Mouse (Mus musculus) liver, embryonic 14.5 days (tissue): ENCODE data around the gene Lonp2. TPM values are rescaled to one million over a fixed set of nuclear protein-coding genes. Genes with fewer than 3 reads are reported as not detected.

Experiments
- ATAC-seq: fragments of 200-750 bp; cut with Nextera tagmentation; 2 replicates; pipeline ENCODE4 v1.8.0; 2017; ENCODE audit warnings: moderate number of reproducible peaks, mild to moderate bottlenecking, moderate library complexity; ENCODE audit not compliant: insufficient read depth
- DNase-seq, 3 experiments: peaks; one replicate each; pipeline ENCODE4 v3.0.0-alpha.2; 2012 to 2013; ENCODE audit warnings: low read depth in 3 of 3, low spot score in 3 of 3
- H3K27ac ChIP-seq: fragments of 300-500 bp; sonication (generic); 2 replicates; pipeline ENCODE4 v1.5.1; 2014; ENCODE audit warnings: moderate library complexity, mild to moderate bottlenecking, control low read depth, inconsistent platforms
- H3K27me3 ChIP-seq: fragments of 300-500 bp; sonication (generic); 2 replicates; pipeline ENCODE4 v1.6.1; 2014; ENCODE audit warnings: mild to moderate bottlenecking, low read length, moderate library complexity; ENCODE audit not compliant: control insufficient read depth, insufficient read depth
- H3K36me3 ChIP-seq: fragments of 300-500 bp; sonication (generic); replicated peaks from 2 replicates; pipeline ENCODE4 v1.6.1; 2014; ENCODE audit warnings: low read depth; ENCODE audit not compliant: control insufficient read depth, insufficient read depth
- H3K4me1 ChIP-seq, 2 experiments: fragments of 200-500 bp in 1 of 2; fragments of 300-500 bp in 1 of 2; sonication (generic) in 1 of 2; replicated peaks; 2 replicates each; pipeline ENCODE4 v1.6.1; 2012 to 2014; ENCODE audit warnings: antibody characterized with exemption in 1 of 2, inconsistent platforms in 1 of 2, low read length in 1 of 2; ENCODE audit not compliant: control insufficient read depth in 2 of 2, insufficient read depth in 2 of 2
- H3K4me2 ChIP-seq: fragments of 300-500 bp; sonication (generic); 2 replicates; pipeline ENCODE4 v1.6.1; 2014; ENCODE audit warnings: low read depth, mild to moderate bottlenecking, control low read depth, moderate library complexity
- H3K4me3 ChIP-seq, 2 experiments: fragments of 200-500 bp in 1 of 2; fragments of 300-500 bp in 1 of 2; sonication (generic) in 1 of 2; 2 replicates each; pipeline ENCODE4 v1.5.1; 2012 to 2014; ENCODE audit warnings: low read depth in 2 of 2, low read length in 2 of 2, mild to moderate bottlenecking in 2 of 2, control low read depth in 1 of 2, inconsistent platforms in 1 of 2, moderate library complexity in 1 of 2; ENCODE audit not compliant: insufficient read depth in 1 of 2
- H3K9ac ChIP-seq: fragments of 300-500 bp; sonication (generic); replicated peaks from 2 replicates; pipeline ENCODE4 v1.6.1; 2014; ENCODE audit warnings: mild to moderate bottlenecking, control low read depth, moderate library complexity
- H3K9me3 ChIP-seq: fragments of 300-500 bp; sonication (generic); 2 replicates; pipeline ENCODE4 v1.6.1; 2016; ENCODE audit warnings: low read length, mixed read lengths; ENCODE audit not compliant: control insufficient read depth
- CTCF ChIP-seq: IDR thresholded peaks from 2 replicates; pipeline ENCODE4 v1.5.1; 2016; ENCODE audit warnings: antibody characterized with exemption, low read depth, control low read depth
- EP300 ChIP-seq: IDR thresholded peaks from 2 replicates; pipeline ENCODE4 v1.6.1; 2016; ENCODE audit warnings: antibody characterized with exemption, low read depth
- WGBS: fragments of 180-500 bp; shearing (Covaris S2); extraction: QIAGEN DNeasy Blood & Tissue Kit; methylation state at CpG from one replicate; pipeline ENCODE4 v1.1.7; 2014; ENCODE audit not compliant: insufficient replicate concordance; 5-methylcytosine and 5-hydroxymethylcytosine counted together
- polyA plus RNA-seq, 2 experiments: library from polyadenylated mRNA; depleted of rRNA in 1 of 2; stranded (reverse) in 1 of 2; unstranded in 1 of 2; fragments of >200 nt; fragmentation: Nextera tagmentation in 1 of 2; extraction: Ambion mirVana in 1 of 2; gene quantifications; 2 replicates each; pipeline versions ENCODE4 v1.2.1 to v1.2.3; 2012 to 2014

Lonp2 gene
- polyA plus RNA-seq, 2 experiments = 16.6 to 34.2 TPM

DNA sequence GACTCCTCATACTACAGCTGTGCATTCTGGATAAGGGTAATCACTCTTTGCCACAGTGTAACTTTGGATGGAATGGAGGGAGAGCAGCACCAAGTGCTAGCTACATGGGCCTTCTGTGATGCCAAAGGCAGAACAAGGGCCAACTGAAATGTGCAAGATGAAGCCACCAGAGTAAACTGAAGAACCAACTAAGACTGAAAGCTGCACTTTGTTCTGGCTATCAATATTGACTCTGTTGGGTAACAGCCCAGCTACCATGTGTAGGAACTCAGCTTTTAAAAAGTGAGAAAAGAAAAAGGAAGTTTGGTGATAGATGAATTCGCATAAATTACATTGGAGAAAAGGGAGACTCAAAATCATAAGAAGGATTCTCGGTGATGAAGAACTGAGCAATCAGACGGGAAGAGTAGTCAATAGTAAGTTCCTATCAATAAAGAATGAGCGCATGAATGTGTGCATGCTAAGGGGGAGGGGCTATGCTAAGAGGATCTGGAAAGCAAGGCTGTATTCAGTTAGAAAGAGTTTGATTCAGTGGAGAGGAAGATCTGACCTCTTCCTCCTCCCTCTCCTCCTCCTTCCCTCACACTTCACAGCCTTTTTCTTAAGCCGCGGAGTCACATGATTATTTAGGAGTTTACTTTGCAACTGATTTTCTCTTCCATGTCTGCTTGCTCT is 8.6 kb upstream of the Lonp2 start:
- no peak overlapping the region for H3K4me2 ChIP-seq
- peaks cover 0 to 12% of the 10 kb centered on the region in 2 experiments; a peak in 2 of 4 replicates for H3K4me1 ChIP-seq
- DNase-seq (no peak), ATAC-seq (peak; percentile 18; the same call in 1 of the 2 replicates)
- H3K4me3 ChIP-seq = no peak overlapping the region
- WGBS = 65% methylated on average over 6 of the region's 6 CpGs
- no peak overlapping the region for H3K27ac ChIP-seq
- no peak overlapping the region for H3K9ac ChIP-seq
- no peaks in the 10 kb centered on the region for H3K9me3 ChIP-seq
- TF ChIP-seq CTCF (no peak), EP300 (no peak)
- no peaks in the 10 kb centered on the region for H3K27me3 ChIP-seq
- H3K36me3 ChIP-seq = no peaks in the 10 kb centered on the region

DNA sequence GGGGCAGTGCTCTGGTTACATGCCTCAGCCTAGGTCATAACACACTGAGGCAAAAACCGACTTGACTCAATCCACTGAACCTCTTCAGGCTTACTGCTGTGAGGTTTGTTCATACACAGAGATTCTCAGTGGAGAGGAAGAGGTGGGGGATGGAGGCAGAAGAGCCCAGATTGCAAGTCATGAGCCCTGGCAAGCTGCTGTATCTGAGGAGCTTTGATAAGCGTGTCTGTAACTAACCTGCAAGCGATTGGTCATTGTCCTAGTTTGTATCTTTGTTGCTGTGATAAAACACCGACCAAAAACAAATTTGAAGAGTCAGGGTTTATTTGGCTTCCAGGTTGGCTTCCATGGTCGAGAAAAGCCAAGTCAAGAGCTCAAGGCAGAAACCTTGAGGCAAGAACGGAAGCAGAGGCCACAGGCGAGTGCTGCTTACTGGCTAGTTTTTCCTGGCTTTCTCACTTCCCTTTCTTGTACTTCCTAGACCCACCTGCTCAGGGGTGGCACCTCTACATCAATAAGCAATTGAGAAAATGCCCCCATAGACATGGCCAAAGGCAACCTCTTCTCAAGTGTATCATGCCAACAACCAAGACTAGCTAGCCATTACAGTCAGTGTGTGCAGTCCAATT is 6.0 kb upstream of the Lonp2 start:
- DNase-seq (no peak), ATAC-seq (peak; percentile 35; the same call in 1 of the 2 replicates)
- Histone ChIP-seq H3K4me1 (peaks cover 0 to 12% of the 10 kb centered on the region in 2 experiments; a peak in 2 of 4 replicates), H3K36me3 (no peaks in the 10 kb centered on the region), H3K4me3 (no peak overlapping the region), H3K9me3 (no peaks in the 10 kb centered on the region), H3K9ac (no peak overlapping the region), H3K27ac (no peak overlapping the region), H3K4me2 (no peak overlapping the region), H3K27me3 (no peaks in the 10 kb centered on the region)
- WGBS = 15% methylated on average over 7 of the region's 7 CpGs
- TF ChIP-seq EP300 (peak; percentile 47; the same call in 1 of the 2 replicates), CTCF (no peak)

GRCm38 (mm10) chr8:86623551-86623910 is 312 bp upstream of the Lonp2 start:
- ATAC-seq = no peak; the same call in 1 of the 2 replicates

DNA sequence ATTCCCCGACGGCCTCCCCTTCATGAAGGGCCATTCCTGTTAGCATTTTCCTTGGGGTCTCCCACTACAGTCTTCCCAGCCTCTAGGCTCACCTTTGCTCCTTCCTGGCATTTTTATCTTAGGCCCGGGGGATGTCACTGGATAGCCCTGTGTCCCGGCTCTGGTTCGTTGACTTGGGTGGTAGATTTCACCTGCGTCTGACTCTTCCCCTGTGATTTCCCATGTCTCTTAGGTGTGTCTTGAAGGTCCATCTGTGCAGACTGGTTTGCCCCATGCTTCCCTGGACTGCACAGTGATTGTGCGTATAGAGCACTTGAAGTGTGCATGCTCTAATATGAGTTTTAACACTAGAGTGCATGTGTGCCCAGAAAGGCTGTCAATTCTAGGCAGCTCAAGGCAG is 1.1 kb downstream of the Lonp2 start:
- no peak for ATAC-seq
- no peaks in the 10 kb centered on the region for H3K36me3 ChIP-seq
- peaks cover 6 to 12% of the 10 kb centered on the region in 2 experiments for H3K4me1 ChIP-seq
- peak overlapping the region; percentile 87 for H3K9ac ChIP-seq
- H3K4me3 ChIP-seq = peak overlapping the region; percentile 51 to 91
- DNase-seq = no peak
- no peak overlapping the region for H3K27ac ChIP-seq
- H3K27me3 ChIP-seq = no peaks in the 10 kb centered on the region
- 22% methylated on average over 7 of the region's 7 CpGs for WGBS
- TF ChIP-seq EP300 (no peak), CTCF (no peak)
- no peaks in the 10 kb centered on the region for H3K9me3 ChIP-seq
- peak overlapping the region; percentile 94 for H3K4me2 ChIP-seq

More at GRCm38 (mm10) chr8:86623551-86623910, 312 bp upstream of the Lonp2 start:
- no peak overlapping the region for H3K27ac ChIP-seq
- DNase-seq = no peak
- H3K27me3 ChIP-seq = no peaks in the 10 kb centered on the region
- H3K4me3 ChIP-seq = peak overlapping the region; percentile 91 to 94
- peak overlapping the region; percentile 94 for H3K4me2 ChIP-seq
- peak overlapping the region; percentile 54 for H3K9ac ChIP-seq
- WGBS = under 1% methylated on average over 11 of the region's 14 CpGs
- no peaks in the 10 kb centered on the region for H3K9me3 ChIP-seq
- H3K4me1 ChIP-seq = peaks cover 6 to 12% of the 10 kb centered on the region in 2 experiments
- H3K36me3 ChIP-seq = no peaks in the 10 kb centered on the region
- no peak for TF ChIP-seq CTCF
- no peak for TF ChIP-seq EP300

DNA sequence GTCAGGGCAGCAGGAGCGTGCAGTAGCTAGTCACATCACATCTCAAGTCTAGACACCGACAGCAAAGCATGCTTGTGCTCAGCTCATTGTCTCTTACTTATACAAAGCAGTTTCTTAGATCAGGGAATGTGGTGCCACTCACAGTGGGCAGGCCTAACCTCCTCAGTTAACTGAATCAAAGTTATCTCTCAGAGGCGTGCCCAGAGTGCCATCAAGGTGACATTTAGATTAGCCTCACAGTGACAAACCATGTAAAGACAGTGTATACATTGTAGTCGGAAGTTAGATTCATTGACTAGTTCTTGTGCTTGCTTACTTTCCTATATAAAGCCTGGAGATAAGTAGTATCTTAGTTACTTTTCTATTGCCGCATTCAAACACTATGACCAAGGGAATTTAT is 6.4 kb downstream of the Lonp2 start:
- H3K36me3 ChIP-seq = peaks cover 7% of the 10 kb centered on the region
- no peak overlapping the region for H3K27ac ChIP-seq
- TF ChIP-seq EP300 (no peak), CTCF (no peak)
- WGBS = 43% methylated on average over 5 of the region's 5 CpGs
- H3K27me3 ChIP-seq = no peaks in the 10 kb centered on the region
- H3K9ac ChIP-seq = no peak overlapping the region
- no peak overlapping the region for H3K4me2 ChIP-seq
- no peaks in the 10 kb centered on the region for H3K9me3 ChIP-seq
- DNase-seq (no peak), ATAC-seq (no peak)
- H3K4me3 ChIP-seq = no peak overlapping the region
- H3K4me1 ChIP-seq = peaks cover 1 to 9% of the 10 kb centered on the region in 2 experiments; a peak in 3 of 4 replicates
